Mouse (Mus musculus): ENCODE results near the gene Tep1.

DNA sequence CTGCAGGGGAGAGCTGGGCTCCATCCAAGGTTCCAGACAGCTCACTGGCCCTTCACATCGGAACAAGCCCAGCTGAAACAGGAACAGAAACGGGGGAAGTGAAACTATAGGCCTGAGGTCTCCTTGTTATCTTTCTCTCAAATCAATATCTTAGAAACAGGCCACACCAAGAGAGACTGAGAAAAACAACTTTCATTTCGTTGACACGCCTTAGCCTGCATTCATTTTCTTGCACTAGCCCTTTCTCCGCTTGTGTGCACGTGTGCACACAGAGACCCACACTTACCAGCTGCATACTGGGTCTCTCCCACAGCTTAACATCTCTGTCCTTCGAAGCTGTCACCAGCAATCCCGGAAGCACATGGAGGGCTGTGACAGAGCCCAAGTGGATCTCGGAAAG is 46.1 kb downstream of the Tep1 start:
- TF ChIP-seq POLR2A (IDR thresholded peaks at IDR 0.05; ENCODE audit: control insufficient read depth, low read depth, low read length): no peak
- TF ChIP-seq CTCF (IDR thresholded peaks at IDR 0.05; ENCODE audit: control insufficient read depth, insufficient read depth, insufficient replicate concordance, low read depth, low read length): no peak
